Mouse (Mus musculus): Measurements from ENCODE around the gene Rps15. TPM values are rescaled to one million over a fixed set of nuclear protein-coding genes. Genes with fewer than 3 reads are reported as not detected.

Rps15 gene
- polyA plus RNA-seq, 1 experiment from 2014 or later = 544 TPM

DNA sequence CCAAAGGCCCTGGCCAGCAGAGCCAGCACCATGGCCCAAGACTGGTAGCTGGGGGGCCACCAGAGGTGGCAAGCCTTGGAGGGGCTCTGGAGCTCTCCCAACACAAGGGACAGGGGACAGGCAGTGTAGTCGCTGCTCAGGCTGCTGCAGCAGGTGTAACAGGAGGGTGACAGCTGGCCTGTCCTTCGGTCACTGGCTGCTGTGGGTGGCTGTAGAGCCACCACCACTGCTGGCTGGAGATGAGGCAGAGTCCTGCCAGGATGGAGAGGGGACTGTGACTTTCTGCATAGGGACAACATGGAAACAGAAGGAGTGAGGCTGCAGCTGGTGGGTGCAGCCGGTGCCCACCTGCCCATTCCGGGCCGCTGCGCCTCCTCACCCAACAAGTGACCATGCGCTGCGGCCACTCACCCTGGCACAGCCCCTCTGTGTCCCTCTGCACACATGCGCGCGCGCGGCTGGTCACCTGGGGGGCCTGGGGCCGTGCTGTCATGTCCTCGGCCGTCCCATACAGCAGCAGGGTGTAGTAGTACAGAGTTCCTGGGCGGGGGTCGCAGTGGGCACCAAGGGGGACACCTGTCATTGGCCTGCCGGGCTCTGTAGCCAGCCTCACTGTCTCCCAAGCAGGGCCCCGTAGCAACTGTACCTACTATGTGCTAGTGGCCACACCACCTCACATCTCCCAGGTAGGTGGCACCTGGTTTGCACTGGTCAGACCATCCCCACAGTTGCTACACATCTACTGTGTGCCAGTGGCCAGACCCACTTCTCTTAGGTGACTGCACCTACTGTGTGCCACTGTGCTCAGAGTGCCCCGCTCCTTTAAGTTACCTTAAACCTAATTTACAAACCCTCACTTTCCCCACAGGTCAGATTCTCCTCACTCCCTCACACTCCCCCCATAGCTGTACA lies 29.7 kb downstream of the Rps15 start:
- no peak for ATAC-seq (ENCODE audit: low FRiP score)
- Histone ChIP-seq H3K4me3 (replicated peaks) (peak overlapping the region; percentile 49; the same call in 1 of the 2 replicates), H3K27ac (replicated peaks) (no peak overlapping the region), H3K4me2 (peak overlapping the region; percentile 84), H3K4me1 (peaks cover 51% of the 10 kb centered on the region), H3K9me3 (replicated peaks) (no peaks in the 10 kb centered on the region), H3K27me3 (replicated peaks) (peaks cover 2% of the 10 kb centered on the region; the same call in 1 of the 2 replicates), H3K9ac (replicated peaks) (peak overlapping the region; percentile 53; the same call in 1 of the 2 replicates), H3K36me3 (peaks cover 15% of the 10 kb centered on the region)
- 89% methylated on average over 21 of the region's 21 CpGs for WGBS

DNA sequence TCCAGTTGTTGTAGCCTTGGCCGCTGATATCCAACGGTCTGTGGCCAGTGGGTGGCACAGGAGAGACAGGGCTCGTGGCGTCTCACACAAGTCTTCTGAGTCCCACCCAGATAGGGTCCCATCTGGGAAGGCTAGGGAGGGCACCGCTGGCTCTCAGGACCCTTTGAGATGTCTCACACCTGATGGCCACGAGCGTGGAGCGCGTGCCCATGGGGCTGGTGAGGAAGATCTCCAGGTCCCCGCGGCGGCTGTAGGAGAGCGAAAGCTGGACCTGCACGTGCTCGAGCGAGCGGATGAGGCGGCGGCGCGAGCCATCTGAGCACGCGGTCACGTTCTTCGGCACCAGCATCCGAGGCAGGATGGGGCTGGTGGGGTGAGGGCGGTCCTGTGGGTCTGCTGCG lies 30.6 kb downstream of the Rps15 start:
- H3K9me3 ChIP-seq (replicated peaks) = no peaks in the 10 kb centered on the region
- H3K27ac ChIP-seq (replicated peaks) = peak overlapping the region; percentile 23; the same call in 1 of the 2 replicates
- ATAC-seq (ENCODE audit: low FRiP score) = peak; percentile 11; the same call in 1 of the 2 replicates
- WGBS = 5% methylated on average over 28 of the region's 28 CpGs
- peaks cover 46% of the 10 kb centered on the region for H3K4me1 ChIP-seq
- peaks cover 7% of the 10 kb centered on the region for H3K36me3 ChIP-seq
- H3K4me2 ChIP-seq = peak overlapping the region; percentile 84
- peak overlapping the region; percentile 53 for H3K9ac ChIP-seq (replicated peaks)
- H3K4me3 ChIP-seq (replicated peaks) = peak overlapping the region; percentile 49
- peaks cover 2% of the 10 kb centered on the region; the same call in 1 of the 2 replicates for H3K27me3 ChIP-seq (replicated peaks)

DNA sequence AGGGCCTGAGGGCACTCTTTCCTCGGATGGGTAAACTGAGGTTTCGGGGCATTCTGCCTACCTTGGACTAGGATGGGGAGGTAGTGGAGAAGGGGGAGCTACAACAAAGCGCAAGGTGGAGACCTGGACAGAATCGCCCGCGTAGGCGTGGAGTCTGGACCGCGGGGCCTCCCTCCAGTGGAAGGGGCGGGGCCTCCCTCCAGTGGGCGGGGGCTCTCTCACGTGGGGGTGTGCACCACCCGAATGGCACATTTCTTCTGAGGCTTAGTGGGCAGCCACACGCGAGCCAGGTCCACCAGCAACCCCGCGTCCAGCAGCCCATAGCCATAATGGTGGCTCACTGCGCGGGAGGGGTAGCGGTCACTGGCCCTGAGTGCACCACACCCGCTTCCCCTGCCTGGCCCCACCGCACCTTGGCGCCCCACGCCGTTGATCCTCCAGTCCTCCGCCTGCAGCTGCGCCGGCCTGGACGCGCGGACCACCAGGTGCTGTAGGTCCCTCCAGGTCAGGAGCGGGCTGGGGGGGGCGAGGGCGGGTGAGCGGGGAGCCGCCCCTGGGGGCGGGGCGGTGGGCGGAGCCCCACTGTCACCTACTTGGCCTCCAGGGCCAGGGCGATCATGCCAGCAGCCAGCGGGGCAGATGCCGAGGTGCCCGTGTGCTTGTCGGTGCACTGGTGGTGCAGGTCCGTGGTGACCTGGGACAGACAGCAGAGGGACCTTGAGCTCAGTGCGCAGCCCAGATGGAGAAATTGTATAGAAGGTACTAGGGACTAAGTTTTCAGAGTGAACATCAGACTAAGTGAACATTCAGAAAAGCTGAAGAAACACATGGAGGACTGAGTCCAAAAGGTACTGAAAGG lies 31.2 kb downstream of the Rps15 start:
- under 1% methylated on average over 41 of the region's 46 CpGs for WGBS

DNA sequence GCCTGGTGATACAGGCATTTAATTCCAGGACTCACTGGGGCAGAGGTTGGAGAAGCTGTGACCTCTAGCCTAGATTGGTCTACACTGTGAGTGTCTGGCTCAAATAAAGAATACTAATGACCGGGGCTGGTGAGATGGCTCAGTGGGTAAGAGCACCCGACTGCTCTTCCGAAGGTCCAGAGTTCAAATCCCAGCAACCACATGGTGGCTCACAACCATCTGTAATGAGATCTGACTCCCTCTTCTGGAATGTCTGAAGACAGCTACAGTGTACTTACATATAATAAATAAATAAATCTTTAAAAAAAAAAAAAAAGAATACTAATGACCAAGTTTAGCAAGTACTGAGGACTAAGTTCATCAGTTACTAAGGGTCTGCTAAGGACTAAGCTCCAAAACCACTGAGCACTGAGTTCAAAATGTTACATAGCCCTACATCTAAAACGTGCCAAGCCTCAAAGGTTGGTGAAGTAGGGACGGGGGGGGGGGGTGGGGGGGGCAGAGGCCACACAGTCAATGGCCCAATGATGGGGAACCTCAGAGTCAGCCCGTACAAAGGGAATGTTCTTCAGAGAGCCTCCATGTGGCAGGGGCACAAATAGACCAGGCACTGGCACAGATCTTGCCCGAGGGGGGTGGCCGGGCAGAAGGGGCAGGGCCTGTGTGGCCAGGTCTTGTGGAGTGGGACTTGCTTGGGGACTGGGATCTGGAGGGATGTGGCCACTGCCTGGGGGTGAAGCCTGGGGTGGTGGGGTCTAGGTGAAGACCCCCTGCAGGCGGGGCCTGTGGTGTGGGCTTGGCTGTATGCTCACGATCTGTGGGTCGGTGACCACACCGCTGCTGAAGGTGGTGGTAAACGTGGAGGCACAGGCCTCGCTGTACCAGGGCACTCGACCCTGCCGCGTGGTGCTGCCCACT lies 32.1 kb downstream of the Rps15 start:
- WGBS = 78% methylated on average over 17 of the region's 17 CpGs
- H3K4me3 ChIP-seq (replicated peaks) = peak overlapping the region; percentile 49
- no peaks in the 10 kb centered on the region for H3K9me3 ChIP-seq (replicated peaks)
- peaks cover 41% of the 10 kb centered on the region for H3K4me1 ChIP-seq
- H3K36me3 ChIP-seq = no peaks in the 10 kb centered on the region
- H3K27me3 ChIP-seq (replicated peaks) = peaks cover 2% of the 10 kb centered on the region; the same call in 1 of the 2 replicates
- H3K9ac ChIP-seq (replicated peaks) = no peak overlapping the region
- H3K4me2 ChIP-seq = peak overlapping the region; percentile 84
- no peak overlapping the region for H3K27ac ChIP-seq (replicated peaks)
- no peak for ATAC-seq (ENCODE audit: low FRiP score)

More for the DNA sequence above, 31.2 kb downstream of the Rps15 start:
- peak; percentile 39 for ATAC-seq (ENCODE audit: low FRiP score)
- no peaks in the 10 kb centered on the region for H3K9me3 ChIP-seq (replicated peaks)
- H3K27me3 ChIP-seq (replicated peaks) = peaks cover 2% of the 10 kb centered on the region; the same call in 1 of the 2 replicates
- peak overlapping the region; percentile 84 for H3K4me2 ChIP-seq
- H3K36me3 ChIP-seq = peaks cover under 1% of the 10 kb centered on the region; the same call in 1 of the 2 replicates
- peak overlapping the region; percentile 53 for H3K9ac ChIP-seq (replicated peaks)
- H3K4me3 ChIP-seq (replicated peaks) = peak overlapping the region; percentile 49
- peak overlapping the region; percentile 23; the same call in 1 of the 2 replicates for H3K27ac ChIP-seq (replicated peaks)
- peaks cover 43% of the 10 kb centered on the region for H3K4me1 ChIP-seq

DNA sequence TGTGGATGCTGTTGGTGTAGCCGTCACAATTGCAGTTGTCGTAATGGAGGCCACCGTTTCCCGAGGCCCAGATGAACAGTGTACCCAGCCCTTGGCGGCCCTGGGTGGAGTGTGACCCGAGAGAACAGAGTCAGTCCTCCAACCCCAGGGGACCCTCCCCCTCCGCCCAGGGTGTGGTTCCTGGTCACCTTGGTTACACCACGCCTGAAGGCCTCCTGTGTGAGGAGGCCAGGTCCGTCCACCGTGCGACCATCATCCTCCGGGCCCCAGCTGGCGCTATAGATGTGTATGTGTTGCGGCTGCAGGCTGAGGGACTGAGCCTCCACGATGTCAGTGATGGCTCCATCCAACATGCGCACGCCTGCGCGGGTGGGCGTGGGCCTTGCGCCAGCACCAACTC lies 32.8 kb downstream of the Rps15 start:
- Histone ChIP-seq H3K27me3 (replicated peaks) (peaks cover 2% of the 10 kb centered on the region; the same call in 1 of the 2 replicates), H3K4me2 (no peak overlapping the region), H3K4me3 (replicated peaks) (no peak overlapping the region), H3K36me3 (no peaks in the 10 kb centered on the region), H3K9ac (replicated peaks) (no peak overlapping the region), H3K27ac (replicated peaks) (no peak overlapping the region), H3K9me3 (replicated peaks) (no peaks in the 10 kb centered on the region), H3K4me1 (peaks cover 36% of the 10 kb centered on the region)
- no peak for ATAC-seq (ENCODE audit: low FRiP score)
- WGBS = 81% methylated on average over 21 of the region's 21 CpGs

DNA sequence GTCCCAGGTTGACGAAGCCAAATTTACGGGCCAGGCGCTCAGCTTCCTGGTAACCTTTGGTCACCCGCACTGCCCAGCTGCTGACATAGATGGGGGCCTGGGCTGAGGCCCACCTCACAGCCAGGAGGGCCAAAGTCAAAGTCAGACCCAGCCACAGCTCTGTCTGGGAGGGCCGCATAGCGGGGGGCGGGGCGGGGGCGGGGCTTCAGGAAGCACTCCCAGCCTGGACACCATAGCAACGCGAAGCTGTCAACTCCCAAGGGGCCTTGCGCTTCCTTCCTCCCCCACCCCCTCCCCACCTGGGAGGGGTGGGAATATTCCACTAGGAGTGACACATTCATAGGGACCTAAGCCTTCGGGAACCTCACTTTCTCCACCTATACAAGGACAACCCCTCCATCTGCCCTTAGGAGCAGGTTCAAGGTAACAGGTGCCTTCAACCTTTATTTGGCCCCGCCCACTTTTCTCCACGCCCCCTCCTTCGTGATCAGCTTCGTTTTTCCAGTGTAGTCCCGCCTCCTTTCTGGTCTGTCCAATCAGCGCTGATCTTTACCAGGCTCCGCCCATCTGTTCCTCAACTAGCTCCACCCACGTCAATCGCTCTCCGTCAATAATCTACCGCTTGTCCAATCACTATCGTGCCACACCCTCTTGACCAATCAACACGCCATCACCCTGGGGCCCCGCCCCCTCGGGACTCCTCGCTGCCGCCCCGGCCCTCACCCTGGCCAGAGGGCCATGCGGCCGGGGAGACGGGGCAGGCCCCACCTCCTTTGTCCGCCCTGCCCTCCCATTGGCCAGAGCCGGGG lies 37.2 kb downstream of the Rps15 start, which contains the start of the genes Pcsk4 and Reep6:
Pcsk4 (minus strand) TSS at position 226 of the 809 bp plus-strand sequence.
Reep6 (plus strand) TSS at position 681 of the 809 bp plus-strand sequence.
- H3K9ac ChIP-seq (replicated peaks) = peak within 1 kb of the TSS; percentile 54
- H3K27ac ChIP-seq (replicated peaks) = no peak within 1 kb of the TSS
- no peaks in the 10 kb centered on the region for H3K36me3 ChIP-seq
- H3K27me3 ChIP-seq (replicated peaks) = peaks cover 16% of the 10 kb centered on the region
- WGBS = 6% methylated on average over 36 of the region's 36 CpGs
- H3K4me3 ChIP-seq (replicated peaks) = peak within 1 kb of the TSS; percentile 53
- peak; percentile 92 for ATAC-seq (ENCODE audit: low FRiP score)
- H3K4me1 ChIP-seq = peaks cover 17% of the 10 kb centered on the region
- H3K9me3 ChIP-seq (replicated peaks) = no peaks in the 10 kb centered on the region
- peak within 1 kb of the TSS; percentile 96 for H3K4me2 ChIP-seq

DNA sequence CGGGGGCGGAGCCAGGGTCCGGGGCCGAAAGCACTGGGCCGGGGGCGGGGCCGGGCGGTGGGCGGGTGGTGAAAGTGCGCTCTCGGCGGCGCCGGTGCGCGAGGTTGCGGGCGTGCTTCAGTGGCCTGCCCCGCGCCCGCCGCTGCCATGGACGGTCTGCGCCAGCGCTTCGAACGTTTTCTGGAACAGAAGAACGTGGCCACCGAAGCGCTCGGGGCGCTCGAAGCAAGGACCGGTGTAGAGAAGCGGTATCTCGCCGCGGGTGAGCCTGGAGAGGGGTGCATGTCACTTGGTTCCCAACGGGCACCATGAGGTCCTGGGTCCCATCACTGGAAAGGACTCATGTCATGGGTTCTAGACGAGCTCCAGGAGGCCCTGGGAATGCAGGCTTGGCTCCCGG lies 37.8 kb downstream of the Rps15 start:
- no peak overlapping the region for H3K27ac ChIP-seq (replicated peaks)
- peak overlapping the region; percentile 53 for H3K4me3 ChIP-seq (replicated peaks)
- H3K4me2 ChIP-seq = peak overlapping the region; percentile 96
- ATAC-seq (ENCODE audit: low FRiP score) = no peak; the same call in 1 of the 2 replicates
- WGBS = 2% methylated on average over 38 of the region's 41 CpGs
- H3K9me3 ChIP-seq (replicated peaks) = no peaks in the 10 kb centered on the region
- H3K4me1 ChIP-seq = peaks cover 17% of the 10 kb centered on the region
- peak overlapping the region; percentile 54 for H3K9ac ChIP-seq (replicated peaks)
- H3K27me3 ChIP-seq (replicated peaks) = peaks cover 16% of the 10 kb centered on the region; the same call in 1 of the 2 replicates
- no peaks in the 10 kb centered on the region for H3K36me3 ChIP-seq

DNA sequence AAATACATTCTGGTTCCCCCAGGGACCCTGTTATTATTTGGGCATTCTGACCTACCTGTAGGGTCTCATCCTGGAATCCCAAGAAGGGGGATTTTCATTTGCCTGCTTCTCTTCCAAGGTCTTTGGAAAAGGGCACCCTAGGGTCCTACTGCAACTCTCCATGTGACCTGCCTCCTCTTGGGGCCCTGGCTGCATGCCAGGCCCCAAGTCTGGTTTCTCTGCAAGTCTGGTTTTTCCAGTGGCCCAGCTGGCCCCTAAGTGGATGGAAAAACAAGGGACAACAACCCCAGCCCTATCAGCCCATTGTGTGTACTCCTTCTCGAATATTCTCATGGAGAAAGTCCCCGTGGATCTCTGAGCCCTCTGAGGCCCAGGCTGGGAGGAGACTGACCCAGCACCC lies 38.6 kb downstream of the Rps15 start:
- Histone ChIP-seq H3K4me1 (peaks cover 17% of the 10 kb centered on the region), H3K27me3 (replicated peaks) (peaks cover 16% of the 10 kb centered on the region; the same call in 1 of the 2 replicates), H3K9me3 (replicated peaks) (no peaks in the 10 kb centered on the region), H3K36me3 (no peaks in the 10 kb centered on the region; the same call in 1 of the 2 replicates), H3K4me2 (peak overlapping the region; percentile 96), H3K4me3 (replicated peaks) (peak overlapping the region; percentile 53), H3K9ac (replicated peaks) (no peak overlapping the region; the same call in 1 of the 2 replicates), H3K27ac (replicated peaks) (no peak overlapping the region)
- ATAC-seq (ENCODE audit: low FRiP score) = no peak
- 74% methylated on average over 2 of the region's 2 CpGs for WGBS

DNA sequence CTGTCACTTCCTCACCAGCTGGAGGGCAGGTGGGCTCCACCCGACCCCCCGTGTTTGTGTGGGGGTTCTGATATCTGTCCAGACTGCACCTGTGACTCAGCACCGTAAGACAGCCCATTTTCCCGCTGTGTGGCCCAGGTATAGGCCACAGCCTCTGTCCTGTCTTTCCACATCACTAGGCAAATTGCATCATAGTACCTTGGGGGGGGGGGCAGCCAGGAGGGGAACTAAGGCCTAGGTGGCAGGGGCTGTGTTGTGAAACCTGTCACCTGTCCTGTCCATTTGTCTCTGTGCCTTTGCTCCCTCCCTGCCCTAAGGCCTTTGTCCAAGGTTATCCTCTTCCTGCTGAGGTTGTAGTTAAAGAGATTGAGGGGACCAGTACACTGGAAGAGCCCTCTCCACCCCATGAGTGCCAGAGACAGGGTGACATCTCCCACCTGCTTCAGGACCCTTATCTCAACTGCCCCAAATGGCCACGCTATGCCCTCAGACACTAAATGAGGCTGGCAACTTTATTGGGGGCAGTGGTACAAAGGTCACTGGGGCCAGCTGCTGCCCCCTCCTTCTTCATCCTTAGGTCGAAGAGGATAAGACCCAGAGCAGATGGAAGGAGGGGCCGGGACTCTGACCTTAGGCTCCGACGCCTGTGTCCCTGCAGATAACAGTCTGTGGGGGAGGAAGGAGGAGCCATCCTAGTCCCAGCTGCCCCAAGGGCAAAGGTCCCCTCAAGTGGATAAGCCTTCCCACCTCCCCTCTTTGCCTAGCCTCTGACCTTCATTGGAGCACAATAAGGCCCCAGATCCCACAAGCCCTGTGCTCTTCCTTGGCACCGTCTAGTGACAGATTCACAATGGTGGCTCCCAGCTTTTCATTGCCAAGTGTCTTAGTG lies 39.6 kb downstream of the Rps15 start:
- H3K4me1 ChIP-seq = peaks cover 17% of the 10 kb centered on the region
- no peak overlapping the region for H3K27ac ChIP-seq (replicated peaks)
- H3K4me3 ChIP-seq (replicated peaks) = no peak overlapping the region
- no peaks in the 10 kb centered on the region; the same call in 1 of the 2 replicates for H3K36me3 ChIP-seq
- H3K27me3 ChIP-seq (replicated peaks) = peaks cover 16% of the 10 kb centered on the region; the same call in 1 of the 2 replicates
- WGBS = 73% methylated on average over 10 of the region's 10 CpGs
- ATAC-seq (ENCODE audit: low FRiP score) = no peak
- no peaks in the 10 kb centered on the region for H3K9me3 ChIP-seq (replicated peaks)
- H3K9ac ChIP-seq (replicated peaks) = no peak overlapping the region
- H3K4me2 ChIP-seq = no peak overlapping the region
